16 mouse cellular contexts compared by ENCODE assay signal in the genomic region with DNA sequence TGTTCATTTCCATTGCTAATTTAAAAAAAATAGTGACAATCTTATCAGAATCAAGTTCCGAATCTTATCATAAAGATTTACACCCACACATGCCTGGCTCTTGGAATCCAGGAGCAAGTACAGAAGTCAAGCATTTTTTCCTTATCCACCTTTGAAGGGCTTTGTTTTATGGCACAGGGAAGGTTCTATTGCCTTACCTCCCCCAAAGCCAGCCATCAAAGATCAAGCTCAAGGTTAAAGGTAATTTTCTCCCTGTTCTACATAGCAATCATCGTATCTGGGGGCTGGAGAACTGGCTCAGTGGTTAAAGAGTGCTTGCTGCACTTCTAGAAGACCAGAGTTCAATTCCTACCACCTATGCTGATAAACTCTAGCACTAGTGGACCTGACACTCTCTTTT.
"Had no signal": no experiment of that assay in that cellular context is flagged by ENCODE, and none has a peak within 500 bp of the region (broad histone marks: within the 10 kb centered on the region; RNA-seq: fewer than 3 reads in every experiment).

No protein-coding gene starts in this region.

- DNase-seq: retina, postnatal 1 day; right cerebral cortex, adult 18-20 months; right cerebral cortex, postnatal 14 days; right cerebral cortex, postnatal 25 days; right cerebral cortex, postnatal 4 days; spleen, adult 18-20 months; thymus, adult 18-20 months; thymus, adult 2 months; thymus, postnatal 14 days; thymus, postnatal 25 days; thymus, postnatal 36 days; thymus, postnatal 4 days had no signal

- H3K27ac ChIP-seq: neural tube, embryonic 13.5 days; neural tube, embryonic 15.5 days; stomach, embryonic 15.5 days; stomach, postnatal 0 days had no signal

- H3K9ac ChIP-seq: neural tube, embryonic 13.5 days; neural tube, embryonic 15.5 days; stomach, embryonic 15.5 days had no signal

- H3K36me3 ChIP-seq: neural tube, embryonic 13.5 days; neural tube, embryonic 15.5 days had no signal

- H3K4me2 ChIP-seq: neural tube, embryonic 13.5 days; neural tube, embryonic 15.5 days; stomach, embryonic 15.5 days had no signal

- H3K9me3 ChIP-seq: neural tube, embryonic 13.5 days; neural tube, embryonic 15.5 days; stomach, embryonic 15.5 days had no signal

- H3K4me3 ChIP-seq: neural tube, embryonic 13.5 days; neural tube, embryonic 15.5 days; stomach, embryonic 15.5 days had no signal

- H3K27me3 ChIP-seq: neural tube, embryonic 13.5 days; neural tube, embryonic 15.5 days; stomach, embryonic 15.5 days had no signal
